ENCODE assay signal across 9 mouse cellular contexts in the genomic region with DNA sequence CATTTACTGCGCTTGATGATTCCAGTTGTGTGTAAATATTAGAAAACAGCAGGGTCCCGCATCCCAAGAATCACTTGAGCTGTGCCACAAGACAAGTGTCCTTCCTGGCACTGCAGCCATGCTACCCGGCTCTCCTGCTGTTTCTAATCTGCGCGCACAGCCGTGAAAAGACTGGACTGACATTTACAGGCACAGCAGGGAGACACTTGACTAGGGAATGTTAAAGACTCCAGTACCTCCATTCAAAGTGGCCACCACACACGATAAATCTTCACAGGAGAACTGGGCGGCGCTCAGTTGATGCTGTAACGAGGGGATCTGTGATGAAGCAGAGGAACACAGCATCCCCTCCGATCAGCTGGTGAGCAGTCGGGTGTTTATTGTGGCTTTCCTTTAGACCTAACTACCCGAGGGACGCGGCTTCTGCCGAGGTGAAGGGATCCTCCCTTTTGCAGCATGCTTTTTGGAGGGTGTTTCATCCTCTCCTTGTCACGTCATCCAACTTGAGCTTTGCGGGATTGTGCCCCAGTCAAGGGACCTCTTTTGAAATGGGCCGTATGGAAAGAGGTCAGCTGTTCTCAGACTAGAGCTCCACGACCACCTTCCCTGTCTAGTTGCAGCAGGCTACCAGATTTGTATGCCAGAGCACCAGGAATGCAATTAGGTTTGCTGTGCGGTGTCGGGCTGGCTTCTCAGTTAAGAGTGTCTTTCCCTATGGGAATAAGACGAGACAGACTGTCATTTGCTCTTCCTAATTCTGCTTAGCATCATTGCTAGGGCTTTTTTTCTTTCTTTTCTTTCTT.
DNase-seq lines count a peak whose midpoint lies in the region.
"Had no signal": no experiment of that assay in that cellular context is flagged by ENCODE, and none has a peak within 500 bp of the region (broad histone marks: within the 10 kb centered on the region; RNA-seq: fewer than 3 reads in every experiment).

No protein-coding gene starts in this region.

- no peaks in the 10 kb centered on the region for H3K9me3 ChIP-seq in limb, embryonic 10.5 days (replicated peaks)

- intact Hi-C loops in gastrocnemius, postnatal 36 days (cut with DNase I): no loop called here

- no peak overlapping the region for H3K4me3 ChIP-seq in limb, embryonic 10.5 days

- peaks cover 9% of the 10 kb centered on the region for H3K36me3 ChIP-seq in limb, embryonic 10.5 days

- no peaks in the 10 kb centered on the region for H3K27me3 ChIP-seq in limb, embryonic 10.5 days (ENCODE audit: low read depth, poor library complexity, severe bottlenecking)

- DNase-seq in right cerebral cortex, postnatal 4 days: peak; percentile 26
- no peak for DNase-seq in right cerebral cortex, postnatal 25 days
- DNase-seq in embryo, embryonic 9.5 days (ENCODE audit: extremely low spot score): peak; percentile 33
- DNase-seq in limb, embryonic 10.5 days (ENCODE audit: low spot score): peak; percentile 53
- DNase-seq in retina, postnatal 1 day: peak; percentile 71
- no peak for DNase-seq in urinary bladder, adult 18-20 months (ENCODE audit: low spot score in 2 of 2)
- no peak for DNase-seq in kidney, postnatal 36 days
- DNase-seq in gastrocnemius, postnatal 36 days: no peak
- DNase-seq: lung, embryonic 14.5 days had no signal

- 58% methylated on average over 23 of the region's 23 CpGs for WGBS in limb, embryonic 10.5 days

- H3K4me1 ChIP-seq in limb, embryonic 10.5 days: peaks cover 30% of the 10 kb centered on the region

- H3K27ac ChIP-seq in limb, embryonic 10.5 days: no peak overlapping the region

Comparison
In these comparisons a context has a peak if more than half of its experiments do, and no peak if none do; other contexts are left out.
1. DNase-seq: peak in right cerebral cortex, postnatal 4 days (single experiment), embryo, embryonic 9.5 days (single experiment), limb, embryonic 10.5 days (single experiment) and retina, postnatal 1 day (single experiment); none in right cerebral cortex, postnatal 25 days (single experiment), urinary bladder, adult 18-20 months (0 of 2), kidney, postnatal 36 days (0 of 2) and gastrocnemius, postnatal 36 days (0 of 2).